Mouse (Mus musculus) myocyte (in vitro differentiated cells): ENCODE data around the gene Nefh.

ENCODE experiments used
- E2F4 ChIP-seq: IDR thresholded peaks from one replicate; pipeline ENCODE4 v1.6.1; 2011; ENCODE audit warnings: mild to moderate bottlenecking, control low read depth, moderate library complexity; ENCODE audit not compliant: insufficient read depth
- MYOG ChIP-seq, 3 experiments: IDR thresholded peaks; one replicate each; pipeline ENCODE4 v1.6.1; 2011; ENCODE audit warnings: control low read depth in 2 of 3, low read depth in 2 of 3, mild to moderate bottlenecking in 2 of 3; ENCODE audit not compliant: insufficient read length in 2 of 3, control insufficient read depth in 1 of 3, insufficient read depth in 1 of 3
- POLR2A ChIP-seq: IDR thresholded peaks from one replicate; pipeline ENCODE4 v1.6.1; 2011; ENCODE audit warnings: low read depth, mild to moderate bottlenecking, control low read depth, moderate library complexity; ENCODE audit not compliant: insufficient read length
- SRF ChIP-seq: IDR thresholded peaks from one replicate; pipeline ENCODE4 v1.6.1; 2011; ENCODE audit warnings: low read depth; ENCODE audit not compliant: control insufficient read depth, insufficient read length
- USF1 ChIP-seq: IDR thresholded peaks from one replicate; pipeline ENCODE4 v1.6.1; 2011; ENCODE audit warnings: low read depth, mild to moderate bottlenecking, control low read depth, moderate library complexity

GRCm38 (mm10) chr11:4901956-4902355, 45.9 kb downstream of the Nefh start:
- TF ChIP-seq E2F4 (no peak), POLR2A (no peak), MYOG (IDR thresholded peaks at IDR 0.05; ENCODE audit: control insufficient read depth in 1 of 3, insufficient read depth in 1 of 3, insufficient read length in 2 of 3, low read depth in 2 of 3) (no peak), SRF (no peak), USF1 (no peak)
